Mouse (Mus musculus) hindlimb bud, embryonic 11.5 days (tissue): Measurements from ENCODE around the gene Kcnd2.
A peak's percentile ranks its signal among the peaks of the same experiment; 100 is the strongest.
"Not testable (repeated sequence)": the region's sequence is repeated elsewhere in the genome, so short reads cannot be mapped to it uniquely, and the experiment has no call there.

Source experiments
- DNase-seq: peaks from one replicate; pipeline ENCODE4 v3.0.0-alpha.2; 2012; ENCODE audit warnings: low read depth, low spot score; ENCODE audit errors: extremely low spot score

Gene Kcnd2

GRCm38 (mm10) chr6:21215491-21216191, at the start of gene Kcnd2:
Kcnd2 (plus strand) TSS chr6:21215503.
- DNase-seq, result no peak

GRCm38 (mm10) chr6:21166611-21167010, 48.7 kb upstream of the Kcnd2 start:
- no peak for DNase-seq

GRCm38 (mm10) chr6:21195341-21195740, 20.0 kb upstream of the Kcnd2 start:
- DNase-seq, result no peak

GRCm38 (mm10) chr6:21213865-21214672, 1.2 kb upstream of the Kcnd2 start:
- DNase-seq, result peak; percentile 57

- DNase-seq, result no peak
Observed at GRCm38 (mm10) chr6:21214673-21215490, 421 bp upstream of the Kcnd2 start.

GRCm38 (mm10) chr6:21216206-21217020, 1.1 kb downstream of the Kcnd2 start:
- no peak for DNase-seq

GRCm38 (mm10) chr6:21217156-21217555, 1.9 kb downstream of the Kcnd2 start:
- DNase-seq, result no peak

GRCm38 (mm10) chr6:21226124-21226523, 10.8 kb downstream of the Kcnd2 start:
- no peak for DNase-seq

- no peak for DNase-seq
Observed at GRCm38 (mm10) chr6:21259031-21259430, 43.7 kb downstream of the Kcnd2 start.

- no peak for DNase-seq
Observed at GRCm38 (mm10) chr6:21267897-21268296, 52.6 kb downstream of the Kcnd2 start.

- DNase-seq, result no peak
Observed at GRCm38 (mm10) chr6:21277343-21277933, 62.1 kb downstream of the Kcnd2 start.

GRCm38 (mm10) chr6:21304943-21305342, 89.6 kb downstream of the Kcnd2 start:
- no peak for DNase-seq

GRCm38 (mm10) chr6:21310159-21310558, 94.9 kb downstream of the Kcnd2 start:
- no peak for DNase-seq

GRCm38 (mm10) chr6:21321407-21321806, 106.1 kb downstream of the Kcnd2 start:
- no peak for DNase-seq

- DNase-seq, result no peak
Observed at GRCm38 (mm10) chr6:21322211-21322610, 106.9 kb downstream of the Kcnd2 start.

- no peak for DNase-seq
Observed at GRCm38 (mm10) chr6:21325251-21325650, 109.9 kb downstream of the Kcnd2 start.

GRCm38 (mm10) chr6:21327081-21327737, 111.9 kb downstream of the Kcnd2 start:
- DNase-seq, result no peak

GRCm38 (mm10) chr6:21385298-21385697, 170.0 kb downstream of the Kcnd2 start:
- DNase-seq, result not testable (repeated sequence)

- DNase-seq, result no peak
Observed at GRCm38 (mm10) chr6:21391776-21392175, 176.5 kb downstream of the Kcnd2 start.

- DNase-seq, result no peak
Observed at GRCm38 (mm10) chr6:21413656-21414055, 198.4 kb downstream of the Kcnd2 start.
